Comparison of ENCODE assay signal across 16 mouse cellular contexts in genomic region chr2:35911675-35912074, GRCm38 (mm10).
"Had no signal": no experiment of that assay in that cellular context is flagged by ENCODE, and none has a peak within 500 bp of the region (broad histone marks: within the 10 kb centered on the region; RNA-seq: fewer than 3 reads in every experiment).

No protein-coding gene starts in this region.

- DNase-seq: heart, postnatal 10 days; heart, postnatal 14 days; heart, postnatal 36 days; heart, postnatal 4 days; kidney, adult 11 months; kidney, adult 18-20 months; kidney, adult 2 months; kidney, adult 8-10 months; kidney, adult 9 months; kidney, postnatal 10 days; kidney, postnatal 14 days; kidney, postnatal 25 days; kidney, postnatal 36 days; kidney, postnatal 4 days; layer of hippocampus, adult 9-11 months; layer of hippocampus, postnatal 36 days had no signal
